Mouse (Mus musculus) CH12.LX (cell line): ENCODE results near the gene Ndufc2.

Experiments
- CTCF ChIP-seq, 2 experiments: IDR thresholded peaks in 1 of 2; conservative IDR thresholded peaks in 1 of 2; 2 replicates each; pipeline ENCODE4 v1.5.1; 2011 to 2012; ENCODE audit warnings: low read depth in 2 of 2, low read length in 2 of 2, improper control_type of control experiment in 1 of 2, inconsistent platforms in 1 of 2, mild to moderate bottlenecking in 1 of 2, moderate library complexity in 1 of 2
- EP300 ChIP-seq: IDR thresholded peaks from 2 replicates; pipeline ENCODE4 v1.6.1; 2011; ENCODE audit warnings: low read length, improper control_type of control experiment
- ETS1 ChIP-seq: conservative IDR thresholded peaks from 2 replicates; pipeline ENCODE4 v1.6.1; 2012; ENCODE audit warnings: low read depth, mild to moderate bottlenecking, inconsistent platforms, low read length, improper control_type of control experiment, moderate library complexity
- HCFC1 ChIP-seq: IDR thresholded peaks from 2 replicates; pipeline ENCODE4 v1.6.1; 2012; ENCODE audit warnings: low read depth, mild to moderate bottlenecking, inconsistent platforms, low read length, improper control_type of control experiment
- JUND ChIP-seq: conservative IDR thresholded peaks from 2 replicates; pipeline ENCODE4 v1.6.1; 2011; ENCODE audit warnings: low read depth, low read length, improper control_type of control experiment
- POLR2A ChIP-seq: IDR thresholded peaks from 2 replicates; pipeline ENCODE4 v1.6.1; 2011; ENCODE audit warnings: low read depth, mild to moderate bottlenecking, improper control_type of control experiment, low read length
- POLR2AphosphoS2 ChIP-seq: IDR thresholded peaks from 2 replicates; pipeline ENCODE4 v1.6.1; 2011; ENCODE audit warnings: low read depth, low read length, improper control_type of control experiment

GRCm38 (mm10) chr7:97386106-97386805 is 13.5 kb upstream of the Ndufc2 start:
- no peak for TF ChIP-seq ETS1
- no peak for TF ChIP-seq CTCF (conservative IDR thresholded peaks at IDR 0.05 in 1 of 2, IDR thresholded peaks at IDR 0.05 in 1 of 2; ENCODE audit: low read depth in 2 of 2, low read length in 2 of 2)
- TF ChIP-seq POLR2A = no peak
- no peak for TF ChIP-seq HCFC1
- no peak for TF ChIP-seq EP300
- TF ChIP-seq POLR2AphosphoS2 = no peak
- no peak for TF ChIP-seq JUND
